Mouse (Mus musculus): ENCODE data around the gene Nacc1. TPM values are rescaled to one million over a fixed set of nuclear protein-coding genes. Genes with fewer than 3 reads are reported as not detected.

Gene Nacc1
- total RNA-seq, 2 experiments from 2014 or later: 44.9 to 45.6 TPM

Other genes with a start within 250 kb of the Nacc1 start
- 10 to 100 TPM; 21.5 to 26.1 TPM for gene Ier2, start 25.0 kb downstream of the Nacc1 start, total RNA-seq (2021)
- 10 to 100 TPM; 50.5 to 53.8 TPM for gene Trmt1, start 1.6 kb downstream of the Nacc1 start, total RNA-seq (2021)
- gene Lyl1, start 13.6 kb upstream of the Nacc1 start, total RNA-seq (2021): 1 to 10 TPM; 6.0 to 7.1 TPM
- 10 to 100 TPM in 1 of 2 experiments, 1 to 10 TPM in 1; 7.8 to 10.2 TPM for gene G430095P16Rik, start 35.1 kb upstream of the Nacc1 start, total RNA-seq (2021)
- 100 to 1,000 TPM; 517 to 591 TPM for gene Nfix, start 112.5 kb upstream of the Nacc1 start, total RNA-seq (2021)
- 1 to 10 TPM; 6.3 to 6.8 TPM for gene Dand5, start 135.0 kb upstream of the Nacc1 start, total RNA-seq (2021)
- 10 to 100 TPM; 33.3 to 36.0 TPM for gene Gadd45gip1, start 143.7 kb upstream of the Nacc1 start, total RNA-seq (2021)
- 100 to 1,000 TPM; 121 to 123 TPM for gene Rad23a, start 152.8 kb upstream of the Nacc1 start, total RNA-seq (2021)
- 100 to 1,000 TPM; 339 to 368 TPM for gene Calr, start 159.1 kb upstream of the Nacc1 start, total RNA-seq (2021)
- 10 to 100 TPM; 37.2 to 41.3 TPM for gene Farsa, start 169.1 kb upstream of the Nacc1 start, total RNA-seq (2021)
- 10 to 100 TPM; 15.3 to 18.0 TPM for gene Syce2, start 184.2 kb upstream of the Nacc1 start, total RNA-seq (2021)
- gene Gcdh, start 206.1 kb upstream of the Nacc1 start, total RNA-seq (2021): 10 to 100 TPM; 22.1 to 28.2 TPM
- under 1 TPM in 1 of 2 experiments, not detected in 1; 0.67 TPM for gene Klf1, start 214.1 kb upstream of the Nacc1 start, total RNA-seq (2021)
- 1 to 10 TPM; 6.9 to 7.0 TPM for gene Dnase2a, start 220.7 kb upstream of the Nacc1 start, total RNA-seq (2021)
- under 1 TPM in 1 of 2 experiments, not detected in 1; 0.07 TPM for gene Mast1, start 249.5 kb upstream of the Nacc1 start, total RNA-seq (2021)